Mouse (Mus musculus): Measurements from ENCODE around the gene Chchd6.

- TF ChIP-seq CTCF (conservative IDR thresholded peaks at IDR 0.05; ENCODE audit: low read length) = no peak
- no peak for TF ChIP-seq NANOG (IDR thresholded peaks at IDR 0.05; ENCODE audit: borderline replicate concordance, low read length)
Measured at GRCm38 (mm10) chr6:89563381-89563780, 32.1 kb downstream of the Chchd6 start.

Data from E14TG2a.4 (cell line).